Mouse (Mus musculus) forebrain, postnatal 0 days (tissue): ENCODE data around the gene Bcat1. TPM values are rescaled to one million over a fixed set of nuclear protein-coding genes. Genes with fewer than 3 reads are reported as not detected.

Experiments used
- ATAC-seq: fragments of 200-750 bp; cut with Nextera tagmentation; 2 replicates; pipeline ENCODE4 v1.8.0; 2017; ENCODE audit warnings: mild to moderate bottlenecking, moderate library complexity
- DNase-seq: peaks from one replicate; pipeline ENCODE4 v3.0.0-alpha.2; 2015
- H3K27ac ChIP-seq: fragments of 300-500 bp; sonication (generic); 2 replicates; pipeline ENCODE4 v1.5.1; 2014; ENCODE audit warnings: low read depth, mild to moderate bottlenecking, antibody characterized with exemption, low read length, moderate library complexity, mixed read lengths
- H3K27me3 ChIP-seq: fragments of 300-500 bp; sonication (generic); 2 replicates; pipeline ENCODE4 v1.6.1; 2014; ENCODE audit warnings: mild to moderate bottlenecking, low read length, mixed read lengths; ENCODE audit not compliant: insufficient read depth
- H3K36me3 ChIP-seq: fragments of 300-500 bp; sonication (generic); 2 replicates; pipeline ENCODE4 v1.6.1; 2014; ENCODE audit warnings: mild to moderate bottlenecking, moderate library complexity; ENCODE audit not compliant: insufficient read depth
- H3K4me1 ChIP-seq: fragments of 300-500 bp; sonication (generic); 2 replicates; pipeline ENCODE4 v1.6.1; 2014; ENCODE audit warnings: antibody characterized with exemption; ENCODE audit not compliant: insufficient read depth
- H3K4me2 ChIP-seq: fragments of 300-500 bp; sonication (generic); 2 replicates; pipeline ENCODE4 v1.6.1; 2014; ENCODE audit warnings: low read depth, mild to moderate bottlenecking, moderate library complexity
- H3K4me3 ChIP-seq: fragments of 300-500 bp; sonication (generic); 2 replicates; pipeline ENCODE4 v1.5.1; 2014; ENCODE audit warnings: low read depth, low read length, mixed read lengths
- H3K9ac ChIP-seq: fragments of 300-500 bp; sonication (generic); 2 replicates; pipeline ENCODE4 v1.6.1; 2014; ENCODE audit warnings: mild to moderate bottlenecking
- H3K9me3 ChIP-seq: fragments of 300-500 bp; sonication (generic); 2 replicates; pipeline ENCODE4 v1.6.1; 2016; ENCODE audit warnings: low read length
- CTCF ChIP-seq: sonication (generic); IDR thresholded peaks from 2 replicates; pipeline ENCODE4 v1.5.1; 2016; ENCODE audit warnings: antibody characterized with exemption, control low read depth, low read depth
- WGBS: fragments of 180-500 bp; shearing (Covaris S2); extraction: QIAGEN DNeasy Blood & Tissue Kit; methylation state at CpG from one replicate; pipeline ENCODE4 v1.1.7; 2014; 5-methylcytosine and 5-hydroxymethylcytosine counted together
- polyA plus RNA-seq: library from polyadenylated mRNA; unstranded; fragments of >200 nt; fragmentation: Nextera tagmentation; extraction: Ambion mirVana; gene quantifications from 2 replicates; pipeline ENCODE4 v1.2.1, GENCODE M21; 2015
- total RNA-seq: library from RNA; depleted of rRNA; stranded (reverse); fragments of >200 nt; gene quantifications from 2 replicates; pipeline ENCODE4 v1.2.3, GENCODE M21; 2014

The Bcat1 gene
- total and polyA plus RNA-seq, 2 experiments from 2014 or later = 50.7 to 97.5 TPM

DNA sequence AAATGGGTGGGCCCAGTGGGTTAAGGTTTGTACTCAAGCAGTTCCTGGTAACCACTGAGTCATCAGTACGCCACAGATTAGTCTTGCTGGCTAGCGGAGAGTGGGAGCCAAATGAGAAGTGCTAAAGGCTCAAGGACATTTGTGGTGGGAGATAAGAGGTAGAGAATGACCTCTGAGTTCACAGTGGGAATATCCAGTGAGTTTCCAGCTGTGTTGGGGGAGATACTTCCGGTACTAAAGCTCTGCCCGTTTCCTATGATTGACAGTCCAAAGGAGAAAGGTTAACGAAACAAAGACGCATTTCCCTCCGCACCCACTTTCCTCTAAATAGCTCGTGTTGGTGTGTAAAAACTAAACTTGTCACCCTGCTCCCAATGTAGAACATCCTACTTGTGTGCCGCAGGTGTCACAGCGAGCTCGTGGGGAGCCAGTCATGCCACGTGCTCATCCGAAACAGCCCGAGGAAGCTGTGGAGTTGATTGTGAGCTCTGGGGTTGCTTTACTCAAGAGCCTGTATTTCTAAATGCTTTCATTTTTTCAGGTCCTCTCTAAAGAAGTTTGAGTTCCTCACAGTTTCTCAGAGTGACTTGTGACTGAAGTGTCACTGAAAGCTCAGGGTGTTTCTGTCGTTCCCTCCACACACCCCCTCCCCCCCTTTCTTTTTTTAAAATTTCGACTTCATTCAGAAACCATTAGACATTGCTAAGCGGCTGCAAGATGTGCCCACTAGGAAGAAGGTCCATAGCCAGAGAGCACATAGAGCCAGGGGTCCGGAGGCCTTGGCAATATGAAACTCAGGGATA is 45.0 kb upstream of the Bcat1 start:
- TF ChIP-seq CTCF = no peak

GRCm38 (mm10) chr6:145120086-145120485 is 44.1 kb upstream of the Bcat1 start:
- no peaks in the 10 kb centered on the region for H3K27me3 ChIP-seq
- no peak overlapping the region for H3K4me2 ChIP-seq
- no peaks in the 10 kb centered on the region for H3K4me1 ChIP-seq
- H3K27ac ChIP-seq = no peak overlapping the region
- H3K9ac ChIP-seq = no peak overlapping the region
- no peak overlapping the region for H3K4me3 ChIP-seq
- no peaks in the 10 kb centered on the region for H3K36me3 ChIP-seq
- H3K9me3 ChIP-seq = no peaks in the 10 kb centered on the region
- no peak for TF ChIP-seq CTCF
- WGBS = 86% methylated on average over 2 of the region's 2 CpGs
- DNase-seq (no peak), ATAC-seq (no peak)

More for the DNA sequence above, 45.0 kb upstream of the Bcat1 start:
- Histone ChIP-seq H3K4me1 (no peaks in the 10 kb centered on the region), H3K36me3 (no peaks in the 10 kb centered on the region), H3K27me3 (no peaks in the 10 kb centered on the region), H3K9me3 (no peaks in the 10 kb centered on the region), H3K4me3 (no peak overlapping the region), H3K27ac (no peak overlapping the region), H3K4me2 (no peak overlapping the region), H3K9ac (no peak overlapping the region)
- DNase-seq = no peak
- no peak for ATAC-seq
- 56% methylated on average over 18 of the region's 18 CpGs for WGBS

GRCm38 (mm10) chr6:145116098-145116672 is 40.2 kb upstream of the Bcat1 start:
- DNase-seq (peak; percentile 22), ATAC-seq (peak; percentile 75)
- Histone ChIP-seq H3K4me1 (no peaks in the 10 kb centered on the region), H3K9me3 (no peaks in the 10 kb centered on the region), H3K9ac (no peak overlapping the region; the same call in 1 of the 2 replicates), H3K36me3 (no peaks in the 10 kb centered on the region), H3K27ac (peak overlapping the region; percentile 46; the same call in 1 of the 2 replicates), H3K27me3 (no peaks in the 10 kb centered on the region), H3K4me2 (no peak overlapping the region), H3K4me3 (no peak overlapping the region)
- WGBS = 11% methylated on average over 4 of the region's 4 CpGs
- TF ChIP-seq CTCF = no peak

- no peak within 1 kb of the TSS; the same call in 1 of the 2 replicates for H3K9ac ChIP-seq
- H3K4me2 ChIP-seq = no peak within 1 kb of the TSS
Measured at GRCm38 (mm10) chr6:145115476-145116097, 39.6 kb upstream of the Bcat1 start, which contains the start of gene Lrmp. Gene Lrmp, plus strand, starts transcription at chr6:145115653.

DNA sequence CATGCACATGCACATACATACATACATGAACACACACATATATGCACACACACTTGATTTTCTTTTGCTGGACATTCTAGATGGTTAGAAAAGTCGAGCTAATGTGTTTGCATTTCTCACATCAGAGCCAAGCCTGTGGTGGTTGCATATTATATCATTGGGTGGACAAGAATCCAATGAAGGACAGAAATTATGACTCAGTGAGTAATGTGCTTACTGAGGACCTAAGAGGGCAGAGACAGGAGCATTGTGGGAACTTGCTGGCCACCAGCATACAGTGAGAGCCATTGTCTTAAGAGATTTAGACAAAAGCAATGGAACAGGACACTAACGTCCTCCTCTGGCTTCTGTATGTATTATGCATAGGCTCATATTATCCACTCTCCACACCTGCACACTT is 38.6 kb upstream of the Bcat1 start:
- WGBS = 72% methylated on average over 2 of the region's 2 CpGs
- no peak for DNase-seq

More at GRCm38 (mm10) chr6:145115476-145116097, 39.6 kb upstream of the Bcat1 start, which contains the start of gene Lrmp:
- Histone ChIP-seq H3K27me3 (no peaks in the 10 kb centered on the region), H3K4me1 (no peaks in the 10 kb centered on the region), H3K4me3 (no peak within 1 kb of the TSS), H3K9me3 (no peaks in the 10 kb centered on the region), H3K36me3 (no peaks in the 10 kb centered on the region), H3K27ac (peak within 1 kb of the TSS; percentile 46; the same call in 1 of the 2 replicates)
- 72% methylated on average over 6 of the region's 6 CpGs for WGBS
- ATAC-seq (no peak), DNase-seq (no peak)
- peak; percentile 19; the same call in 1 of the 2 replicates for TF ChIP-seq CTCF

DNA sequence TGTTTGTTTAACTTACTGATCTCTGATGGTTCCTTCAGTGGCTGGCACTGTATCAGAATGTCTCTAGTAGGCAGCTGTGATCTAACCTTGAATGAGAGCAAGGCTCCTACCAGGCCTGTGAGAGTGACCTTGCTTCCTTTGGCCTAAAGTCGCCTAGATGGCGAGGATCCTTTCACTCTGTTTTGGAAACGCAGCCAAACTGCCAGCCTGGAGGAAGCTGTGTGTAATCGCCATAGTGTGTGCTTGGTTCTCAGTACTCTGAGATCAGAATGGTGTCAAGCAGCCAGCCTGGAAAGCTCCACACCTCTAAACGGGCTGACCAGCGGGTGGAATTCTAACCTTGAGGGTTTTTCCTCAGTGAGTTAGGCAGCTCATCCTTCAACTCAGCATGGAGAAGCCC is 36.9 kb upstream of the Bcat1 start:
- DNase-seq (no peak), ATAC-seq (no peak)
- Histone ChIP-seq H3K36me3 (no peaks in the 10 kb centered on the region), H3K4me3 (no peak overlapping the region), H3K4me2 (no peak overlapping the region), H3K9ac (no peak overlapping the region), H3K27ac (no peak overlapping the region), H3K27me3 (no peaks in the 10 kb centered on the region), H3K9me3 (no peaks in the 10 kb centered on the region), H3K4me1 (no peaks in the 10 kb centered on the region)
- WGBS = 69% methylated on average over 6 of the region's 6 CpGs
- no peak for TF ChIP-seq CTCF

More for the DNA sequence above, 38.6 kb upstream of the Bcat1 start:
- H3K4me2 ChIP-seq = no peak overlapping the region
- no peaks in the 10 kb centered on the region for H3K4me1 ChIP-seq
- no peak overlapping the region for H3K27ac ChIP-seq
- no peak overlapping the region for H3K4me3 ChIP-seq
- H3K9me3 ChIP-seq = no peaks in the 10 kb centered on the region
- no peak overlapping the region for H3K9ac ChIP-seq
- H3K36me3 ChIP-seq = no peaks in the 10 kb centered on the region
- no peak for TF ChIP-seq CTCF
- no peaks in the 10 kb centered on the region for H3K27me3 ChIP-seq
- ATAC-seq = no peak

DNA sequence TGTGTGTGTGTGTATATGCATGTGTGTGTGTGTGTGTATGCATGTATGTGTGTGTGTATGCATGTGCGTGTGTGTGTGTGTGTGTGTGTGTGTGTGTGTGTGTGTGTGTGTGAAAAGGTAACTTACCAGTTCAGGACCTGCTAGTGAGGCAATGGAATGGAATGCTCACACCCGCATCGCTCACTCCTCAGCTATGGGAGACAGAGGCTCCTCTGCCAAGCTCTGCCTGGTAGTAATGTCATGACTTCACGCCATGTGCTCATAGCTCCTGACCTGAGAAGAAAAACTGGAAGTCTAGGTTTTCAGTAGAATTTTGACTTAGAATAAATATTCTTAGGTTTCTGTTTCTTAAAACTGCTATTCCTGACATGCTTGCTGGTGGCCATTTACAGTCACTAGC is 34.8 kb upstream of the Bcat1 start:
- Histone ChIP-seq H3K4me2 (no peak overlapping the region), H3K9ac (no peak overlapping the region)
- 92% methylated on average over 3 of the region's 4 CpGs for WGBS

More for the DNA sequence above, 34.8 kb upstream of the Bcat1 start:
- no peak for TF ChIP-seq CTCF
- ATAC-seq (no peak), DNase-seq (no peak)
- Histone ChIP-seq H3K4me3 (no peak overlapping the region), H3K27ac (no peak overlapping the region), H3K27me3 (no peaks in the 10 kb centered on the region), H3K4me1 (no peaks in the 10 kb centered on the region), H3K36me3 (no peaks in the 10 kb centered on the region), H3K9me3 (no peaks in the 10 kb centered on the region)
